Mouse (Mus musculus) liver, adult 2 months (tissue): ENCODE data around the gene Cc2d1a. TPM values are rescaled to one million over a fixed set of nuclear protein-coding genes. Genes with fewer than 3 reads are reported as not detected.

Experiments
- DNase-seq: peaks from one replicate; pipeline ENCODE4 v3.0.0-alpha.2; 2011; ENCODE audit warnings: low read depth, low spot score; ENCODE audit errors: extremely low read depth
- H3K27ac ChIP-seq: fragments of 200-500 bp; replicated peaks from 2 replicates; pipeline ENCODE4 v1.5.1; 2012; ENCODE audit warnings: low read depth, mild to moderate bottlenecking, control low read depth, inconsistent platforms, low read length; ENCODE audit not compliant: insufficient read depth
- H3K27me3 ChIP-seq: fragments of 200-500 bp; 2 replicates; pipeline ENCODE4 v1.6.1; 2012; ENCODE audit warnings: mild to moderate bottlenecking, moderate library complexity, low read length, inconsistent platforms; ENCODE audit not compliant: control insufficient read depth, insufficient read depth
- H3K36me3 ChIP-seq: fragments of 200-500 bp; 2 replicates; pipeline ENCODE4 v1.6.1; 2012; ENCODE audit warnings: low read length, inconsistent platforms; ENCODE audit not compliant: control insufficient read depth, insufficient read depth
- H3K4me1 ChIP-seq: fragments of 200-500 bp; 2 replicates; pipeline ENCODE4 v1.6.1; 2011; ENCODE audit warnings: low read length; ENCODE audit not compliant: control insufficient read depth, insufficient read depth
- H3K4me3 ChIP-seq: fragments of 200-500 bp; 2 replicates; pipeline ENCODE4 v1.5.1; 2011; ENCODE audit warnings: low read depth, mild to moderate bottlenecking, control low read depth, low read length, moderate library complexity; ENCODE audit not compliant: insufficient read depth
- H3K79me2 ChIP-seq: fragments of 200-500 bp; 2 replicates; pipeline ENCODE4 v1.6.1; 2012; ENCODE audit warnings: inconsistent platforms, mild to moderate bottlenecking, low read length, moderate library complexity; ENCODE audit not compliant: control insufficient read depth, insufficient read depth
- H3K9ac ChIP-seq: fragments of 200-500 bp; 2 replicates; pipeline ENCODE4 v1.6.1; 2012; ENCODE audit warnings: low read depth, mild to moderate bottlenecking, control low read depth, inconsistent platforms, low read length
- CTCF ChIP-seq: fragments of 200-500 bp; IDR thresholded peaks from 2 replicates; pipeline ENCODE4 v1.5.1; 2011; ENCODE audit warnings: low read depth, low read length, control low read depth
- POLR2A ChIP-seq: fragments of 200-500 bp; IDR thresholded peaks from 2 replicates; pipeline ENCODE4 v1.6.1; 2011; ENCODE audit warnings: low read length, control low read depth; ENCODE audit not compliant: insufficient read depth; ENCODE audit errors: extremely low read depth
- WGBS: fragments of 180-500 bp; shearing (Covaris S2); methylation state at CpG from one replicate; pipeline ENCODE4 v1.1.7; 2018; 5-methylcytosine and 5-hydroxymethylcytosine counted together
- polyA plus RNA-seq: library from polyadenylated mRNA; depleted of rRNA; stranded (reverse); fragments of >200 nt; gene quantifications from 2 replicates; pipeline ENCODE4 v1.2.3, GENCODE M21; 2012
- total RNA-seq: library from RNA; depleted of rRNA; stranded (reverse); fragments of >200 nt; gene quantifications from 2 replicates; pipeline ENCODE4 v1.2.3, GENCODE M21; 2014

Gene Cc2d1a
- total and polyA plus RNA-seq, 2 experiments: 5.6 to 10.4 TPM

DNA sequence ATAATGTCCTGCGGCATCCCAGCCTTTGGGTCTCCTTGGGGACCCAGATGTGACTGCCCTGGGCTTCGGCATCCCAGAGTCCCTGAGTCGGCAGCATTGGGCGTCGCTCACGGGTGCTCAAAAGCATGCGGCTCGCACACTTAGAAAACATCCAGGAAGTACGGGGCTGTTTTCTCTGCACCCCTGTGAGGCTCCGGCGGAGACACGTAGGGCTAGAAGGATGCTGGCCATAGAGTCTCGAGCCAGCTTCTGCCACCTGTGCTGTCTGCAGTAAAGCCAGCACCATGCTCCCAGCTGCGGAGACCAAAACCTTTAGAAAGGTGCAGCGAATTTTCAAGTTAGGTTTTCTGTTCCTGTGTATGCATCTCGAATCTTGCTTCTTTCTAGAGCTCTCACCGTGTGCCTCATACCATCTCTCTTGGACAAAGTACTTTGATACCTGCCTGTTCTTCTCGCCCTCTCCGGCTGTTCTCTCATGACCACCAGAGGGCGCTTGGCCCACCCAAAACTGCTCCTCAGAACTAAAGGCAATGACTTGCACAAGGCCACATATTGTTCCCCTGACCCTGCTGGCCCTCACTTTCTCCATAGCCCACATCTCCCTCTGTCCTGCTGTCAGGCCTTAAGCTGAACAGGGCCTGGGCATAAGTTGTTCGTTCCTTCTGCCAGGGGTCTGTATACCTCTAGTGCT, 39.5 kb upstream of the Cc2d1a start:
- H3K4me1 ChIP-seq: no peaks in the 10 kb centered on the region
- H3K27ac ChIP-seq: 0 out of 2 replicates have a peak overlapping the region, but pooled peaks have one; percentile 12
- 12% methylated on average over 21 of the region's 21 CpGs for WGBS

GRCm38 (mm10) chr8:84186547-84186946, 38.8 kb upstream of the Cc2d1a start:
- peaks cover 11% of the 10 kb centered on the region; the same call in 1 of the 2 replicates for H3K27me3 ChIP-seq
- TF ChIP-seq POLR2A (no peak), CTCF (peak; percentile 97)
- WGBS: under 1% methylated on average over 12 of the region's 12 CpGs
- no peaks in the 10 kb centered on the region for H3K4me1 ChIP-seq
- H3K9ac ChIP-seq: peak overlapping the region; percentile 32; the same call in 1 of the 2 replicates
- peak; percentile 46 for DNase-seq
- no peaks in the 10 kb centered on the region for H3K36me3 ChIP-seq
- H3K4me3 ChIP-seq: peak overlapping the region; percentile 38; the same call in 1 of the 2 replicates
- 0 out of 2 replicates have a peak overlapping the region, but pooled peaks have one; percentile 12 for H3K27ac ChIP-seq
- no peaks in the 10 kb centered on the region for H3K79me2 ChIP-seq

More for the DNA sequence above, 39.5 kb upstream of the Cc2d1a start:
- no peak for DNase-seq
- no peaks in the 10 kb centered on the region for H3K79me2 ChIP-seq
- peak overlapping the region; percentile 38 for H3K4me3 ChIP-seq
- no peaks in the 10 kb centered on the region for H3K36me3 ChIP-seq
- peak overlapping the region; percentile 32 for H3K9ac ChIP-seq
- no peak for TF ChIP-seq POLR2A
- TF ChIP-seq CTCF: peak; percentile 78
- peaks cover 11% of the 10 kb centered on the region; the same call in 1 of the 2 replicates for H3K27me3 ChIP-seq

DNA sequence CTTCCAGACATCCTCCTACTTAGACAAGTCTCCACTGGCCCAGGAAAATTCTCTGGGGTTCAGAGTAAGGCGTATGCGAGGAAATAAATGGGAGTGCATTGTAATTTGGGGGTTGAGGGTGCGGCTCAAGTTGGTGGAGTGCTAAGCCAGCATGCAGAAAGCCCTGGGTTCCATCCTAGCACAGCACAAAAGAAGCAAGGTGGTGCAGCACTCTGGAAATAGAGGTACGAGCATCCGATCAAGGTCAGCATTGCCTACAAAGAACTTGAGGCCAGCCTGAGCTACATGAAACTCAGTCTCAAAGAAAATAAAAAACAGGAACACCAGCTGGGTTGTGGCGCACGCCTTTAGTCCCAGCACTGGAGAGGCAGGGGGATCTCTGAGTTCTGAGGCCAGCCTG, 37.4 kb upstream of the Cc2d1a start, which contains the start of gene Nanos3:
Gene Nanos3, minus strand, starts transcription at position 101 of the 400 bp plus-strand sequence.
- no peaks in the 10 kb centered on the region for H3K36me3 ChIP-seq
- H3K4me1 ChIP-seq: no peaks in the 10 kb centered on the region
- WGBS: 97% methylated on average over 7 of the region's 7 CpGs

DNA sequence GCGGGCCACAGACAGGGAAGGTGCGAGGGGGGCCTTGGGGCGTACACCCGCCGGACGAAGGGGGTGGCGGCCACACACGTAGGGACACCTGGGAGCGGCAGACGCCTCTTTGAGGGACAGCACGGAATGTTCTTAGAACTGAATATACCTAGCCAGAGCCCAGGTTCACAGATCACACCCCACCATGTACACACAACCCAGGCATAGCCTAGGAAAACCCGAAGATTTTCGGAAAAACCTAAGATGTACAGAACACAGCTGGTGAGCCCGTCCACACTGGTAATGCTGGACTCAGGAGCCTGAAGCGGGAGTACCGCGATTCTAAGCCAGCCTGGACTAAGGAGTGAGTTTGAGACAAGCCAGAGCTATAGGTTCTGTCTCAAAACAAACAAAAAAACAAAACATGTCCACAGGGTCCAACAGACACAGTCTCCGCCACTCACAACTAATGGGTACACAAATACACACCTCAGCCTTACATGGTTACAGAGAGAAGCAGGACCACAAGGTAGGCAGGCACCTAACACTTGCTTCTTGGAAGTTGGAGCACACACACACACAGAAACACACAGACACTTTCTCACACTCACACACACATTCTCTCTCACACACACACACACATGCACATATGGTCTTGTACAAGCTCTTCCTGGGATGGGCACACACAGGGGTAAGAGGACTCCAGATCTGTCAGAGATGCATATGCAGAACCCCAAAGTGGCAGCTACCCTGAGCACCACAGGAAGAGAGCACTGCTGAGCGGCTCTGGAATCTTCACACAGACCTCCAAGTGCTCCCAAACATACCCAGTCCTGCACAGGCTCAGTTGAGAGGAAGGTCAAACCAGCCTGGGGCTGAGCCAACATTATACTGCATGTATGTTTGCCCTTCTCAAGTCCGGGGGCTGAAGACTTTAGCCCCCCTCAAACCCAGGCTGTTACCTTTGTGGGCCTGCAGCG, 36.6 kb upstream of the Cc2d1a start:
- 34% methylated on average over 21 of the region's 21 CpGs for WGBS
- Histone ChIP-seq H3K27ac (no peak overlapping the region), H3K4me1 (no peaks in the 10 kb centered on the region), H3K4me3 (peak overlapping the region; percentile 47; the same call in 1 of the 2 replicates), H3K9ac (peak overlapping the region; percentile 66), H3K27me3 (peaks cover 11% of the 10 kb centered on the region; the same call in 1 of the 2 replicates), H3K36me3 (no peaks in the 10 kb centered on the region), H3K79me2 (no peaks in the 10 kb centered on the region)
- TF ChIP-seq CTCF (no peak), POLR2A (no peak)
- DNase-seq: no peak

More for the DNA sequence above, 37.4 kb upstream of the Cc2d1a start, which contains the start of gene Nanos3:
- Histone ChIP-seq H3K27ac (no peak within 1 kb of the TSS), H3K79me2 (no peaks in the 10 kb centered on the region), H3K27me3 (peaks cover 11% of the 10 kb centered on the region; the same call in 1 of the 2 replicates), H3K4me3 (peak within 1 kb of the TSS; percentile 47; the same call in 1 of the 2 replicates), H3K9ac (no peak within 1 kb of the TSS)
- DNase-seq: no peak
- TF ChIP-seq CTCF: no peak
- TF ChIP-seq POLR2A: no peak

DNA sequence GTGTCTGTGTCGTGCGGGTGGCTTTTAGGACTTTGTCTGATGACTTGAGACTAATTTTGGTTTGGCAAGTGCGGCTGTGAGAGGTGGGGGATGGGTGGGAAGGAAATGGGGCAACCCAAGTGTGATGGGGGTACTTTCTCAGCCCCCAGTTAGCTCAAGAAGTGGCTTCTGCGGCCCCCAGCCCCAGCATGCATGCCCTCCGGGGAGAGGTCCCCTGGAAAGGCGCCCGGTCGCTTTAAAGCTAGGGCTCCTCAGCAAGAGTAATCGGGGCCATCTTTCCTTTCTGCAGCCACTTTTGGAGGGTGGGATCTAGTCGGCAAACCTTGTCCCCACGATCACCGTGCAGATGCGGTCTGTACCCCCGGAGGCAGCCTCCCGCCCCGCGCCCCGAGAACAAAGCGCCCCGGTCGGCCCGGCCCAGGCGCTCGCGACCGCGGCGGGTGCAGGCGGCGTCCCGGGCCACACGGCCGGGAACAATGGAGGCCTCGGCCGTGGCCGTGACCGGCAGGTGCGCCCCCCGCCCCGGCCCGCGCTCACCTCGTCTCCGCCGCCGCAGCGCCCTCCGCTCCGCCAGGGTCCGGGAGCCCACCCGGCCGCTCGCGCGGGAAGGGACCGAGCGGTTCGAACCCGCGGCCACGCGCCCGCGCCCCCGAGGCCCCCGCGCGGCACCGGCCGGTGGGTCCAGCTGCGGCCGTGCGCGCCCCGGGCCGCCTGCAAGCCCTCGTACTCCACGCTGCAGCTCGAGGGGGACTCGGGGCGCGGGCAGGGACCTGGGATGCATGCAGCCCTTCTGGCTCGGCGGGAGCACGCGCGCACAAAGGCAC, 35.7 kb upstream of the Cc2d1a start:
- TF ChIP-seq POLR2A (no peak), CTCF (no peak)
- Histone ChIP-seq H3K27me3 (peaks cover 11% of the 10 kb centered on the region; the same call in 1 of the 2 replicates), H3K4me3 (peak overlapping the region; percentile 47; the same call in 1 of the 2 replicates), H3K4me1 (no peaks in the 10 kb centered on the region), H3K36me3 (no peaks in the 10 kb centered on the region), H3K79me2 (no peaks in the 10 kb centered on the region), H3K9ac (peak overlapping the region; percentile 66), H3K27ac (no peak overlapping the region)
- DNase-seq: no peak
- 5% methylated on average over 84 of the region's 87 CpGs for WGBS
